Mouse (Mus musculus): ENCODE results near the gene Akt3. TPM values are rescaled to one million over a fixed set of nuclear protein-coding genes. Genes with fewer than 3 reads are reported as not detected.

Gene Akt3
- polyA plus RNA-seq (2014; fragmentation: Illumina TruSeq; extraction: RNeasy Lipid Tissue Mini Kit (QIAGEN cat#74804); ENCODE audit: low read depth, low replicate concordance), result 3.4 TPM

DNA sequence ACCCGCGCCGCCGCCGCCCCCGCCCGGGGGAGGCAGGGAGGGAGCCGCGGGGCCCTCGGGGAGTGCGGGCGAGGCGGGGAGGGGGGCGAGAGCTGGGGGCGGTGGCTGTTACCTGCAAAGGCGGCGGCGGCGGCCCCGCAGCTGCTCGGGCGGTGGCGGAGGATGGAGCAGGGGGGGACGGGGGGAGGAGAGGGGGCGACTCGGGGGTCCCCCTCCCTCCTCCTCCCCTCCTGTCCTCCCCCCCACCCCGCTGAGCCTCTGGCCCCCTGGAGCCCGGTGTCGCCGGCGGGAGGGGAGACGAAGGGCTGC, at the start of gene Akt3:
Gene Akt3, minus strand, starts transcription at position 170 of the 309 bp plus-strand sequence.

Other genes with a start within 250 kb of the Akt3 start
- 24.4 TPM for gene Zbtb18, start 184.1 kb upstream of the Akt3 start, polyA plus RNA-seq (2014; fragmentation: Illumina TruSeq; extraction: RNeasy Lipid Tissue Mini Kit (QIAGEN cat#74804); ENCODE audit: low read depth, low replicate concordance)